Mouse (Mus musculus) C2C12 (cell line): ENCODE measurements around the gene Loxl4. TPM values are rescaled to one million over a fixed set of nuclear protein-coding genes. Genes with fewer than 3 reads are reported as not detected.

Source experiments
- H3K27me3 ChIP-seq: one replicate; pipeline ENCODE4 v1.6.1; 2011; ENCODE audit not compliant: control insufficient read depth, insufficient read depth, insufficient read length
- H3K36me3 ChIP-seq: one replicate; pipeline ENCODE4 v1.6.1; 2011; ENCODE audit not compliant: control insufficient read depth, insufficient read depth
- H3K4me3 ChIP-seq: one replicate; pipeline ENCODE4 v1.5.1; 2011; ENCODE audit warnings: mild to moderate bottlenecking, control low read depth; ENCODE audit not compliant: poor library complexity, insufficient read depth, severe bottlenecking
- H3K79me2 ChIP-seq: one replicate; pipeline ENCODE4 v1.6.1; 2011; ENCODE audit not compliant: control insufficient read depth, insufficient read depth
- H3K79me3 ChIP-seq: one replicate; pipeline ENCODE4 v1.6.1; 2011; ENCODE audit warnings: low read depth, control low read depth
- H3ac ChIP-seq: one replicate; pipeline ENCODE3; 2011; ENCODE audit warnings: low read depth; ENCODE audit not compliant: control insufficient read depth, insufficient read length
- CEBPB ChIP-seq: IDR thresholded peaks from one replicate; pipeline ENCODE4 v1.6.1; 2011; ENCODE audit warnings: low read depth, mild to moderate bottlenecking, control low read depth, moderate library complexity
- CTCF ChIP-seq: IDR thresholded peaks from one replicate; pipeline ENCODE4 v1.5.1; 2011; ENCODE audit not compliant: control insufficient read depth, insufficient read depth, insufficient read length
- FOSL1 ChIP-seq: IDR thresholded peaks from one replicate; pipeline ENCODE4 v1.8.0; 2011; ENCODE audit warnings: mild to moderate bottlenecking, low read length; ENCODE audit not compliant: poor library complexity, insufficient read depth, severe bottlenecking
- MAX ChIP-seq: IDR thresholded peaks from one replicate; pipeline ENCODE4 v1.6.1; 2011; ENCODE audit warnings: mild to moderate bottlenecking, control low read depth
- MYOD1 ChIP-seq: IDR thresholded peaks from one replicate; pipeline ENCODE4 v1.6.1; 2011; ENCODE audit warnings: low read depth; ENCODE audit not compliant: control insufficient read depth, insufficient read length
- MYOG ChIP-seq: IDR thresholded peaks from one replicate; pipeline ENCODE4 v1.6.1; 2011; ENCODE audit not compliant: control insufficient read depth, insufficient read length; ENCODE audit errors: extremely low read depth
- USF1 ChIP-seq: IDR thresholded peaks from one replicate; pipeline ENCODE4 v1.6.1; 2011; ENCODE audit warnings: low read depth, mild to moderate bottlenecking, control low read depth, moderate library complexity
- polyA plus RNA-seq: library from polyadenylated mRNA; unstranded; fragments of >200 nt; fragmentation: generic; extraction: Trizol; gene quantifications from one replicate; pipeline ENCODE4 v1.2.1, GENCODE M21; 2012; ENCODE audit warnings: missing spikeins

Gene Loxl4
- polyA plus RNA-seq, 1 experiment: 4.8 TPM

- peaks cover 22% of the 10 kb centered on the region for H3K36me3 ChIP-seq
- no peaks in the 10 kb centered on the region for H3K79me3 ChIP-seq
- H3K79me2 ChIP-seq: no peaks in the 10 kb centered on the region
- H3K4me3 ChIP-seq: no peak overlapping the region
- H3K27me3 ChIP-seq: no peaks in the 10 kb centered on the region
- no peak overlapping the region for H3ac ChIP-seq
- TF ChIP-seq MYOD1 (no peak), MYOG (no peak)
Measured at GRCm38 (mm10) chr19:42583677-42584076, 28.9 kb downstream of the Loxl4 start.

- Histone ChIP-seq H3K79me3 (no peaks in the 10 kb centered on the region), H3K4me3 (no peak overlapping the region), H3K27me3 (no peaks in the 10 kb centered on the region), H3K79me2 (no peaks in the 10 kb centered on the region), H3ac (no peak overlapping the region), H3K36me3 (peaks cover 20% of the 10 kb centered on the region)
- no peak for TF ChIP-seq MYOD1
Measured at GRCm38 (mm10) chr19:42582811-42583370, 29.7 kb downstream of the Loxl4 start.

GRCm38 (mm10) chr19:42580701-42581100, 31.9 kb downstream of the Loxl4 start:
- Histone ChIP-seq H3K27me3 (no peaks in the 10 kb centered on the region), H3K79me3 (no peaks in the 10 kb centered on the region), H3K4me3 (no peak overlapping the region), H3K36me3 (peaks cover 22% of the 10 kb centered on the region), H3K79me2 (no peaks in the 10 kb centered on the region), H3ac (no peak overlapping the region)
- TF ChIP-seq CTCF (no peak), CEBPB (no peak), FOSL1 (no peak), USF1 (no peak)

GRCm38 (mm10) chr19:42578631-42579030, 34.0 kb downstream of the Loxl4 start:
- no peak overlapping the region for H3ac ChIP-seq
- no peak overlapping the region for H3K4me3 ChIP-seq
- no peaks in the 10 kb centered on the region for H3K27me3 ChIP-seq
- H3K79me3 ChIP-seq: no peaks in the 10 kb centered on the region
- H3K36me3 ChIP-seq: peaks cover 12% of the 10 kb centered on the region
- H3K79me2 ChIP-seq: no peaks in the 10 kb centered on the region
- TF ChIP-seq MYOD1 (no peak), CEBPB (no peak), USF1 (no peak), FOSL1 (no peak), MYOG (no peak), CTCF (no peak), MAX (no peak)

DNA sequence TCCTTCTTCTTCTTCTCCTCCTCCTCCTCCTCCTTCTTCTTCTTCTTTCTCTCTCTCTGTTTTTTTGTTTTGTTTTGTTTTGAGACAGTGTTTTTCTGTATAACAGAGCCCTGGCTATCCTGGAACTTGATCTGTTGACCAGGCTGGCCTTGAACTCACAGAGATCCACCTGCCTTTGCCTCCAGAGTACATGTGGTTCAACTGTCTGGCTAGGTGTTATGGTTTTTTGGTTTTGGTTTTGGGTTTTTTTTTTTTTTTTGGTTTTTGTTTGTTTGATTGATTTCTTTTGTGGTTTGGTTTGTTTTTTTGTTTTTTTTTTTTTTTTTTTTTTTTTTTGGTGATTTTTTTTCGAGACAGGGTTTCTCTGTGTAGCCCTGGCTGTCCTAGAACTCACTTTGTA, 35.8 kb downstream of the Loxl4 start:
- no peak for TF ChIP-seq CTCF
- no peak for TF ChIP-seq USF1
- H3K27me3 ChIP-seq: no peaks in the 10 kb centered on the region

GRCm38 (mm10) chr19:42575317-42575716, 37.3 kb downstream of the Loxl4 start:
- no peak overlapping the region for H3K4me3 ChIP-seq
- H3K27me3 ChIP-seq: no peaks in the 10 kb centered on the region
- TF ChIP-seq MYOG (no peak), MAX (no peak), FOSL1 (no peak)
- H3K79me2 ChIP-seq: peaks cover 21% of the 10 kb centered on the region
- H3ac ChIP-seq: no peak overlapping the region
- peaks cover 8% of the 10 kb centered on the region for H3K36me3 ChIP-seq
- H3K79me3 ChIP-seq: peaks cover 2% of the 10 kb centered on the region

More for the DNA sequence above, 35.8 kb downstream of the Loxl4 start:
- Histone ChIP-seq H3K79me3 (peaks cover 2% of the 10 kb centered on the region), H3K4me3 (no peak overlapping the region), H3K36me3 (peaks cover 11% of the 10 kb centered on the region), H3K79me2 (peaks cover 10% of the 10 kb centered on the region), H3ac (no peak overlapping the region)

GRCm38 (mm10) chr19:42571291-42571690, 41.3 kb downstream of the Loxl4 start:
- H3K79me3 ChIP-seq: peaks cover 13% of the 10 kb centered on the region
- no peak for TF ChIP-seq CTCF
- no peak for TF ChIP-seq MYOG
- TF ChIP-seq MAX: no peak
- no peak for TF ChIP-seq USF1
- no peak for TF ChIP-seq CEBPB
- TF ChIP-seq FOSL1: no peak
- no peak for TF ChIP-seq MYOD1
- no peaks in the 10 kb centered on the region for H3K36me3 ChIP-seq
- H3K4me3 ChIP-seq: no peak overlapping the region
- no peak overlapping the region for H3ac ChIP-seq
- H3K27me3 ChIP-seq: no peaks in the 10 kb centered on the region
- H3K79me2 ChIP-seq: peaks cover 48% of the 10 kb centered on the region
